Mouse (Mus musculus): ENCODE data around the gene Sh3pxd2a.

Sh3pxd2a gene

DNA sequence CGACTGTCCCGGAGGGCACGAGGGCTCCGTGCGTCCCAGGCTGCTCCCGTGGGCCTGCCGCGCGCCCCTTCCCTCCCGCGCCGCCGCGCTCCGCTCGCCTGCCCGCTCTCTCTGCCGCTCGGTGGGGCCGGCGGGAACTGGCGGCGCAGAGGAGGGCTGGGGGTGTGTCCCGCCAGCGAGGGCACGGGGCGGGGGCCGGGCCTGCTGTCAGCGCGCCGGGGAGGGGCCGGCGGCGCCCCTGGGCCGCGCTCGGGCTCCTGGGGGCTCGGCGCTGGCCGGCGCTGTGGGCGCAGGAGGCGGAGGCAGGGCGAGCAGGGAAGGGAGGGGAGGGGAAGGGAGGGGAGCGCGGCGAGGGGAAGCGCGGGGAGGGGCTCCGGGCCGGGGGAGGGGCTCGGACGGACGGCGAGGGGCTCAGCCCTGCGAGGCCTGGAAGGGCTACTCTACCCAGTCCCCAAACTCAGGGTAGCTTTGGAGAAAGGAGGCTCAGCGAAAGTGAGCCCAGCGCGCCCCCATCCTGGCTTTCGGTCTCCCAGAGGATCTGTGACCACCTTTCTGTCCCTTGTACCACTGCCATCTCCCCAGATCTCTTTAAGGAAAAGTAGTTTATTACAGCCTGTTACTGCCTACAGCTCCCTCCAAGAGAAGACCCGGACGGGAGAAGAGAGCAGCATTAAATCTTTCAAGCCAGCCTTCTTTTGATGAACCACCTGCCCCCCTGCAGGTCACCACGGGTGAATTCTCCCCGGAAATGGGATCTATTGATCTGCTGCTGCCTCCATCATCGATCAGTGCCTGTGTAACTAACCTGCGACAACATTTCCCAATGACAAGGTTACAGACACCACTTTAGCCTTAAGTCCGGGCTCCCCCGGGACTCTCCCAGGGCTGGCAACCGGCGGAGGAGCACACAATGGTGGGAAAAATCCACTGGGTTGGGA, at the start of gene Sh3pxd2a:
Gene Sh3pxd2a (minus strand): TSS at position 98 of the 938 bp plus-strand sequence.
- no peak for DNase-seq

DNA sequence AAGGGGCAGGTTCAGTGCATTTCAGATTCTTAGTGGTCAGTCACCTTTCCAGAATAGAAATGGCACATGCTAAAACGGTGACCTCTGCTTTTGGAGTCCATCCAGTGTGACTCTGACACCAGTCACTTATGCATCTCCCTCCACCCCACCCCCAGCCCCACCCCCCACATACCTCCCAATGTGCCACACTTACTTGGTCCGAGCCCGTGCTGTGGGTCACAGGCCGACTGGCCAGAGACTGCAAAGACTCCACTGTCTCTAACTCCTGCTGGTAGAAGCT, 49.4 kb upstream of the Sh3pxd2a start:
- DNase-seq, result no peak

- no peak for DNase-seq
These were observed 48.8 kb upstream of the Sh3pxd2a start for GRCm38 (mm10) chr19:47512794-47513617.

DNA sequence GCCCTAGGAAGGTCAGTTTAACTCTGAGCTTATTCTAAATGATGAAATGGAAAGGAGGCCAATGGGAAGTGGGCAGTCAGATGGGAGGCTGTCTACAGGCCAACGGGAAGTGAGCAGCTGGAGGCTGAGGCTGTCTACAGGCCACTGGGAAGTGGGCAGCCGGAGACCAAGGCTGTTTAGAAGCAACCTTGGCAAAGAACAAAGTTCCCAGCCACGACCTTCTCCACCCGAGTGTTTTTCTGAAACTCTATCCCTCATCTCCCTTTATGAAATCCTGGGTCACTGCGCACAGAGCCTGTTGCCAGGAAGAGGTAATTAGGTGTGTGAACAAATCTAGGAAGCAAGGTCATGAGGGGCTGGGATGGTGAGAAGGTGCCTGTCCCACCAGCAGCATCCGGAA, 47.8 kb upstream of the Sh3pxd2a start:
- DNase-seq, result no peak

DNA sequence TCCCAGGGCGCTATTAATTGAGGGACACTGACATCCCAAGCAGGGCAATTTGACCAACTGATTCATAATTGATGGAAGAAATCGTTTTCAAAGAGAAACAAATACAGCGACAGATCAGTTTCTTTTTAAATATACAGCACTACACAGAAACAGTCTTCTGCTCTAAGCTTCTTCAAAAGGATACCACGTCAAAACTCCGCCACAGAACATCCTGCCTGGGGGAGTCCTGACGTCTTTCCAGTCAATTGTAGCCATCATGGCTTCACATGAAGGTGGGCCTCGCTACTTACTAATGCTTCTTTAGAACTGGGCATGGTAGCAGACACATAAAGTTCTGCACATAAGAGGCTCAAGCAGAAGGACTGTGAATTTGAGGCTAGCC, 47.1 kb upstream of the Sh3pxd2a start:
- DNase-seq, result no peak

DNA sequence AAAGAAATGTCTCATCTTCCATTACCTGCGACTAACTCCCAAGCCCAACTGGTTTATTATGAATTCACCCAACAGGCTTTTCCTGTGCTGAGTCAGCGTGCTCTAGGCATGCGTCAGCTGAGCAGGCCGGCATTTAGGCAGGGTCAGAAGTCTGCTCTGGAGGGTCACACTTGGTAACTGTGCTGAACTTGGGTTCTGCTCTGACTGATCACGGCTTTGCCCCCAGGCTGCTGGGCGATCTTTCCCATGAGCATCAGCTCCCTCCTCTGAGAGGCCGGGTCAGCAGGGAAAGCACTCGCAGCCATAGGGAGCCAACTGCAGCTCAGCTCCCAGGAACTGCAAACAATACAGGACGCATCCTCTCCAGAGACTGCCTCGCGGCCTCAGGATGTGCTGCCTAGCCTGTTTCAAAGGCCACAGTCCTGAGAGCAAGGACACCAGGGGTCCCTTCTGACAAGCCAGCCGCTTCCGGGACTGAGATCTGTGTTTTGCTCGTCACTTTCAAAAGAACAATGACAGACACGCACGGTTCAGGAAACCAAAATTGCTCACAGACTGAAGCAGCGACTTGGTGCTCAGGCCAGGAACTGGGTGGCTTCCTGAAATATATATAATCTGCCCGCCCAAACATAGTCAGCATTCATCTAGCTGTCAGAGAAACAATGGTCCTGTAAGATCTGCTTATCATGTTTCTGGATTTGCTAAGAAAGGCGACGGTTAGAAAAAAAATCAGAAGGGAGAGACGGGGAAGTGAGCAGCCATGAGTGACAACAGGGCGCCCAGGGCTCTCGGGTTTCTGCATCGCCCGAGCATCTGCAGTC, 46.5 kb upstream of the Sh3pxd2a start:
- no peak for DNase-seq

DNA sequence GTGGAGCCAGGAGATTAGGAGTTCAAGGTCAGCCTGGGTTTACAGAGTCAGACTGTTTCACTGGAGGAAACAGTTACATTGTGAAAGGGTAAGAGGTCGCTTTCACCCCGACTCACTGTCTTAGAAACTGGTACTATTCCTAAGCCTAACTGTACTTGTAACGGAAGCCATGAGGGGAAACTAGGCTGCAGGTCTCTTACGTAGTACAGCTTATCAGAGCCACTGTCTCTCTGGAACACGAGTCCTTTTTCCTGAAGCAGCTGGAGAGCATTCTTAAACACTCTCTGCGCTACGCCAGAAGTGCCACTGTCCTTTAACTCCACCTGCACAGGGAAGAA, 45.9 kb upstream of the Sh3pxd2a start:
- no peak for DNase-seq

GRCm38 (mm10) chr19:47508771-47509281, 44.6 kb upstream of the Sh3pxd2a start:
- no peak for DNase-seq

- no peak for DNase-seq
These were observed 44.0 kb upstream of the Sh3pxd2a start for GRCm38 (mm10) chr19:47508191-47508590.

DNA sequence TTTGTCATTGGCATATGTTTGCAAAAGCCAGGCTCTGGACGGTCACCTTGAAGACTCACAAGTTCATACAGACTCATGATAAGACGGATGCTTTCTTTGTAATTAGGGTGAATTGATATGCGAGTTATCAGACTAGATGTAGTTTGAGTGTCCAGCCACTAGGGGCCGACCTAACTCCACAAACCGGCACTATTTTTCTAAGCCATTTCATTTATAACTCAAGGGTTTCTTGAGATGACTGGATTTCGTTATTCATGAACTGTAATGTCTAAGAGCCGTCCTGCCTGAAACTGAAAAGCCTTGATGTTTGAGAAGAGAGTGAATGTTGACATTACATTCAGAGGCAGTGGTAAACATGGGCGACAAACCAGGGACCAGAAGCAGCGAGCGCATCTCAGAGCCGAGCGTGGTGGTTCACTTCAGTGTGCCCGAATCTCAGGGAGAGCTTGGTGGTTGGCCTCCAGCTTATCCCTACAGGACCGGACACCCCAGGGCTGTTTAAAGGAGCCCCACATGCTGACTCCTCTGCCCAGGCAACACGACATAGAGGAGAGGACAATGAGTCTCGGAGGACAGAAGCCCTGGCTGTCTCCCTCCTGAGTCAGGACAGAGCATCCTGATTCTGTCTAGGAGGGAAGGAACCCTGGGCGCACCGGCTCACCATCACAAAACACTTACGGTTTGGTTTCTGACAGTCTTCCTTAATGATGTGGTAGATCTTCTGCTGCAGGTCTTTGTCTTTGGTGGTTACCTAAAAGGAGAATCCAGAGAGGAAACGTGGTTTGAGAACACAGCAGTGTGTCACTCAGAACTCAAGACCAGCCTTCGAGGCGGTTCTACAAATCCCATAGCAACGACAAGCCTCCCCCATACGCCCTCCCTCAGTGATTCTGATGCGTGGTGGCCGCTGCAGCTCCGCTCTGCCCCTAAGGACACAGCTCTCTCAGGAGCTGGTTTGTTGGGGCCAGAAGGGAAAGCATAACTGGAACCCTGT, 43.2 kb upstream of the Sh3pxd2a start:
- peak; percentile 58 for DNase-seq

GRCm38 (mm10) chr19:47503625-47504024, 39.4 kb upstream of the Sh3pxd2a start:
- DNase-seq, result no peak

- DNase-seq, result no peak
These were observed 38.4 kb upstream of the Sh3pxd2a start for GRCm38 (mm10) chr19:47502563-47502962.

GRCm38 (mm10) chr19:47500389-47501011, 36.3 kb upstream of the Sh3pxd2a start:
- no peak for DNase-seq

DNA sequence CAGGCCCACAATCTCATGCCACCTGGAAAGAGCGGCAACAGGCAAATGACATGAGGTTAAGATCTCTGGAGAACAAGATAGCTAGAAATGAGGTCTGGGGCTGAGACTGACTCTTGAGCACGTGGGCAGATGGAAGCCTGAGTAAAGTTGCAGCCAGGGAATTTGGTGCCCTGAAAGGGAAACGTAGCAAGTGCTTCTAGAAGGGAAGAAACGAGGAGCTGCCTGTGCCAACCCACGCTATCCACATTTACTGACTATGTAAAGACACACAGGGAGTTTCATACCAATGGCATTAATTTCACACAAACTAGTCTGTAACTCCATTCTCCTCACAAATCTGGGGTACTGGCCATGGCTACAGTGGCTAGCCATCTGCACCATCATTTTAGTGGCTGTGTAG, 35.6 kb upstream of the Sh3pxd2a start:
- DNase-seq, result no peak

DNA sequence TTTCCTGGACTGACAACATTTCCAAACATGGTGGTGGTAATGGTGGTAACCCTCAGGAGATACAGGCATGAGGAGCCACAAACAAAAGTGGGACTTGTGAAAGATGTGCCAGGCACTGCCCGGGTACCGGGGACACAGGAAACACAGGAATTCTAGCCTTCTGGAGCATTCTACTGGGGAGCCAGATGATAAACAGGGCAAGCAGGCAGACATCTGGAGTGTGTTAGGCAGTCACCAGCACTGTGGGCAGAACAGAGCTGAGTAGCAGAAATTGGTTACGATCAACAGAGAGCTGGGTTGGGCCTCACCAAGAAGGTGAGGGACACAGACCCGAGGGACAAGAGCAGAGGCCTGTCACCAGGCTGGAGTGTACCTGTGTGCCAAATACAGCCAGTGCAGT, 34.7 kb upstream of the Sh3pxd2a start:
- no peak for DNase-seq

GRCm38 (mm10) chr19:47497736-47498135, 33.5 kb upstream of the Sh3pxd2a start:
- DNase-seq, result no peak

GRCm38 (mm10) chr19:47497313-47497712, 33.1 kb upstream of the Sh3pxd2a start:
- DNase-seq, result no peak

DNA sequence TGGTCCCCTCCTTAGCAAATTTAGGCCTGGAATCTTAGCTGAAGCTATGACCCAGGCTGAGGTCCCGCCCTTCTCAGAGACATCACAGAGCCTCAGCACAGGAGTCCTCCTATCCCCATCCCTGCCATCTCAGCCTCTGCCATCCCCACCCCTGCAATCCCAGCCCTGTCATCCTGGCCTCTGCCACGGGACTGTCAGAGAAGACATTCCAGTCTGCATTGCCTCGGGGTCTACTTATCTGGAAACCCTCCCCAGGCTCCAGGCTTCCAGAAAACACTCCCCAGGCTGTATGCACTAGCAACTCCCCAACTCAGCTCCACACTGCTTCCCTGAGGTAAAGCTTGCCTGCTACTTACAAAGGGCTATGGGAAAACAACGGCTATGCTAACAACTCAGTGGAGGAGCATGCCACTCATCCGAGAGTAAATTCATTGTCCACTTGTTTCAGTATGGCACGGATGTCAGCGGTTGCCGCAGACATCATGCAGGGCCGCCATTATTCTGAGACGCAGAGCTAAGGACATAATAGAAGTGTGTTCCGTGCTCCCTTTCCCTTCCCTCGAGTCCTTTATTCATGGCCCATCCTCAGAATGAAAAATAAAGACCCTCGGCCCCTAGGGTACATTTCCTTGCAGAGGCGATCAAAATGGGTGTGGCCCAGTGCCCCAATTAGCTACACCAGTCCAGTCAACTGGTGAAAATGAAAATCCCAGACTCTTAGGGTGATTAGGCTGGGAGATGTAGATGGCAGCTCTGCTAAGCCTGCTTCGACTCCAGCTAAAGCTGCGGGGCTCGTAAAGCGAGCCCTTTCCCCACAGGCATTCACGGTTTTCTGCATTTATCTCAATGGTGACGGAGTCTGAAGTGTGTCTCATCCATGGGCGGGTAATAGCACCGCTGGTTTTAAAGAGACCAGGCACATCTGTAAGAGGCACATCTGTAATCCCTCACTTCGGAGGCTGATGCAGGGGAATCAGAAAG, 29.1 kb upstream of the Sh3pxd2a start:
- no peak for DNase-seq

DNA sequence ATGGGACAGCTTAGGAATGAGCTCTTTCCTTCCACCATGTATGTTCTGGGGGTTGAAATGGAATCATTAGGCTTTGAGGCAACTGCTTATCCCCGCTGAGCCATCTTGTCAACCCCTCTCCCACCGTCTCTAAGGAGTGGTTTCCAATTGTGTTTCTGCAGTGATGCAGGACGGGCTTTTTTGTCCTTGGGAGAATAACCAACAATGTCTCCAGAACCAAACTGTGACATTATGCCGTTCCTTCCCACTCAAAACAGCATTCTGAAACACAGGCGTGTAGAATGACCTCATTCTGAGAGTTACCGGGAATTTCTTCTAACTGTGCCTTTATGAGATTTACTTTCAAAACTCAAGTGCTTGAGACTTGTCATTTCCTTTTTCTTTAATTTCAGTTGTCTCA, 28.2 kb upstream of the Sh3pxd2a start:
- no peak for DNase-seq

DNA sequence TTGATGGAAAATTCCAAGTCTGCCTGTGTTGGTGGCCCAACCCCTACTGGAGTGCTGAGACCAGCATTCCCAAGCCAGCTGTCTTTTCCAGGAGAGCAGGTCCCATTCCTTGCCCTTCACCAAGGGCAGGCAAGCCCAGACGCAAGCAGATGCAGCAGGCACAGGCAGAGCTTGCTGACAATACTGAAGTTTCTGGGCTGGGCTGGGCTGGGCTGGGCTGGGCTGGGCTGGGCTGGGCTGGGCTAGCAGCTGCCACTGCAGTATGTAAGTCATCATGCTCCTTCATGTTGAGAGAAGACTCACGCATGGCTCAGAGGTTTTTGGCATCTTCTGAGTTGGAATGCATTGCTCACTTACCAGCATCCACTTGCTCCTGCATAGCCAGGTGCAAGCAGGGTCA, 27.7 kb upstream of the Sh3pxd2a start:
- no peak for DNase-seq
